Mouse (Mus musculus): ENCODE data around the gene Tlr6. TPM values are rescaled to one million over a fixed set of nuclear protein-coding genes. Genes with fewer than 3 reads are reported as not detected.

Tlr6 gene
- 0.96 and 1.1 TPM in 2 replicates for polyA plus RNA-seq (2012; rRNA removed)

DNA sequence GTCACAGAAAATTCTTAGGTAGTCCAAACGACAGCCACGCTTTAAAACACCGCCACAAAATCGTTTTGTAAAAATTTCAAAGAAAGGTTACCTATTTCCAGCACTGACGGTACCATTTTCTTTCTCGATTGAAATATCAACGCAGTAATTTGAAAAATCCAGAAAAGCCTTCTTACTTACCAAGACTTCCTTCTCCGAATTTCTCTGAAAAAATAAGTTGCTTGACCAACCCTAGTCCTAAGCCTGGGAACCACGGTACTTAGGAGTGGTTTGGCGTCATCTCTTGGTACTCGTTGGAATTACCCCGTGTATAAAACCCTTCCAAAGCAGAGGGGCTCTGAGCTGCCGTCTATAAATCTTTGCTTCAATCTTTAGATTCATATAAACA, at the start of gene Tlr6:
Gene Tlr6, minus strand, starts transcription at position 255 of the 388 bp plus-strand sequence.
- peak in 1 of 2 experiments; percentile 78 for DNase-seq (ENCODE audit: extremely low spot score in 1 of 2, low spot score in 1 of 2)

GRCm38 (mm10) chr5:65006011-65006491, 46.2 kb upstream of the Tlr6 start:
- DNase-seq (ENCODE audit: extremely low spot score in 1 of 2, low spot score in 1 of 2) = no peak

- DNase-seq (ENCODE audit: extremely low spot score in 1 of 2, low spot score in 1 of 2) = no peak
Measured at GRCm38 (mm10) chr5:65005251-65005650, 45.4 kb upstream of the Tlr6 start.

GRCm38 (mm10) chr5:65003946-65004535, 44.1 kb upstream of the Tlr6 start:
- DNase-seq (ENCODE audit: extremely low spot score in 1 of 2, low spot score in 1 of 2) = no peak

- peak in 1 of 2 experiments; percentile 71 for DNase-seq (ENCODE audit: extremely low spot score in 1 of 2, low spot score in 1 of 2)
Measured at GRCm38 (mm10) chr5:65002940-65003824, 43.3 kb upstream of the Tlr6 start.

GRCm38 (mm10) chr5:64995408-64995807, 35.5 kb upstream of the Tlr6 start:
- DNase-seq (ENCODE audit: extremely low spot score in 1 of 2, low spot score in 1 of 2) = no peak

GRCm38 (mm10) chr5:64992540-64992939, 32.6 kb upstream of the Tlr6 start:
- DNase-seq (ENCODE audit: extremely low spot score in 1 of 2, low spot score in 1 of 2) = peak in 1 of 2 experiments; percentile 31

- no peak for DNase-seq (ENCODE audit: extremely low spot score in 1 of 2, low spot score in 1 of 2)
Measured at GRCm38 (mm10) chr5:64989940-64990339, 30.0 kb upstream of the Tlr6 start.

GRCm38 (mm10) chr5:64985971-64986370, 26.1 kb upstream of the Tlr6 start:
- no peak for DNase-seq (ENCODE audit: extremely low spot score in 1 of 2, low spot score in 1 of 2)

- peak in 1 of 2 experiments; percentile 11 for DNase-seq (ENCODE audit: extremely low spot score in 1 of 2, low spot score in 1 of 2)
Measured at GRCm38 (mm10) chr5:64977128-64977527, 17.2 kb upstream of the Tlr6 start.

DNA sequence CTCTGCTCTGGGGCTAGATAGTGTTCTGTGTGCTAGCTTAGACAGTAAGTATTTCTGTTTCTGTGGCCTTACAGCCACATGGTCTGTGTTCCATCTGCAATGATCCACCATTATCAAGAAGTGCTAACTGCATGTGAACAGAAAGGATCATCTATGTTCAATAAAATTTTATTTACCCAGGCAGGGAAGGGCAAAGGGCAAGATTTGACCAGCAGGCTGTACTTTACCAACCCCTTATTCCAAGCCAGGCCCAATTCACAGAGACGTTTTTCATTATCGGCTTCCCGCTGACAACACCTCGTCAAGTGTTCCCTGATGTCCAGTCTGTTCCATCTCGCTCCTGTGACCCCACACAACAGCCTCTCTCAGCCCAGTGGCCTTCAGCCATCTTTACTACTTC, 15.2 kb upstream of the Tlr6 start:
- no peak for DNase-seq (ENCODE audit: extremely low spot score in 1 of 2, low spot score in 1 of 2)

- DNase-seq (ENCODE audit: extremely low spot score in 1 of 2, low spot score in 1 of 2) = peak in 1 of 2 experiments; percentile 19
Measured at GRCm38 (mm10) chr5:64969861-64970771, 10.2 kb upstream of the Tlr6 start, which contains the start of gene Fam114a1. Gene Fam114a1, plus strand, starts transcription at chr5:64970071.

- no peak for DNase-seq (ENCODE audit: extremely low spot score in 1 of 2, low spot score in 1 of 2)
Measured at GRCm38 (mm10) chr5:64968961-64969860, 9.3 kb upstream of the Tlr6 start.

DNA sequence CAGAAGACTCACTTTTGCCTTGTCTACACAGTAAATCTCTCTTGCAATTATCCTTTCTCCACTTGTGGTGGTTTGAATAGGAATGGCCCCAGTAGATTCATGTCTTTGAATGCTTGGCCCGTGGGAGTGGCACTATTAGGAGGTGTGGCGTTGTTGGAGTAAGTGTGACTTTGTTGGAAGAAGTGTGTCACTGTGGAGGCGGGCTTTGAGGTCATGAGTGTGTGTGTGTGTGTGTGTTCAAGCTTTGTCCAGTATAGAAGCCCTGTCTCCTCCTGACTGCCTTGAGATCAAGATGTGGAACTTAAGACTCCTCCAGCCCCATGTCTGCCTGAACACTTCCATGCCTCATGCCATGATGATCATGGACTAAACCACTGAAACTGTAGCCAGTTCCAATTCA, 3.8 kb upstream of the Tlr6 start:
- no peak for DNase-seq (ENCODE audit: extremely low spot score in 1 of 2, low spot score in 1 of 2)

GRCm38 (mm10) chr5:64963271-64963670, 3.4 kb upstream of the Tlr6 start:
- no peak for DNase-seq (ENCODE audit: extremely low spot score in 1 of 2, low spot score in 1 of 2)

DNA sequence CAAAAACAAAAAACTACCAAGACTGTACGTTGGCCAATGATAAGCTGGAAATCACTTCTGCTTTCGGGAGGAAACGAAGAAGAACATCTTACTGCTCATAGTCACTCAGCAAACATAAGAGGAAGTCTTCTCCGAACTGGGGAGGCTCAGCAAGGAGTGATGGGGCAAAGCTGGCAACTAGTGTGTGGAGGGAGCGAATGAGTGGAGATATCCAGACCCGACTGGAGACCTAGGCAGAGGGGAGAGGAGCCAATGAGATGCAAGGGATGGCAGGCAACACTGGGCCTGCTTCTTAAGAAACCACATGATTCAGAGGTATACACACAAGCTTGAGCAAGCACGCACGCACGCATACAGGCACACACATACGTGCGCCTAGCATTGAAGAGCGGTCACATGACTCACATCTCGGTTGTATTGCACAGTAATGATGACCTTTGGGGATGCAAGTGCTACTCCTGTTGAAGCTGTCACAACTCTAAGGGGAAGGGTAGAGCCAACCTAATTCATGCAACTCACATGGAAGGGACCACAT, 1.0 kb upstream of the Tlr6 start:
- DNase-seq (ENCODE audit: extremely low spot score in 1 of 2, low spot score in 1 of 2) = no peak

DNA sequence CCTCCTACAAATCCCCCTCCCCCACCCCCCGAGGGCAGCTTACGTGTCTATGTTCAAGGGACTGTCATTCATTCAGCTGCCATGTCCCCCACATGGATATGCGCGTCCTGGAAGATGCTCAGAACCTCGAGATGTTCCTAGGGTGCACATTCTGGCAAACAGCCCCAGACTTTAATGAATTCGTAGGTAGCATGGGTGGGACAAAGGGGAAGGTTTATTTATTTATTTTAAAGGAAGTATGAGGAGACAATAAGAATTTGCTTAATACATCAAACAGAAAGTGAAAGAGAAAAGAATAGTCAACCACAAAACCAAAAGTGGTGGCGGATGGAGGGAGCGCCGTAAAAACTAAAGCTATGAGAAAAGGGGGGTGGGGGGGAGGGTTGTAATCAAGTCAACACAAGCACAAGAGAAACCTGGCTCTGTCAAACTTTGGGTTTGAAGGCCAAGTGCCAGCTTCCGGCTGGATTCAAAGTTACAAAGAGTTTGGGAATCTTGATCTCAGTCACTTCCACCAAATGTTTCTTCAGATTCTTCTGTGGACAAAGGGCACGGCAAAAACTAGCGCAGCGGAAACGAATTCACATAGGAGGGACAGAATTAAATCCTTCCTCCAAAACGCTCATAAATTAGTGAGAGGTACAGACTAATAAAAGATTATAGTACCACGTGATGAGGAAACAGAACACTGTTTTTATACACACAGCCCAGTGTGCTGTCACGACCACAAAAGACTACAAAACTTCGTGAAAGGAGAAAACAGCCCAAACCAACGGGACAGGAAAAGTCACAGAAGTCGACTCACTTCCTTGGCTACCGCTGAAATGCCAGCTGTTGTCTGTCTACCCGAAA, 680 bp downstream of the Tlr6 start:
- no peak for DNase-seq (ENCODE audit: extremely low spot score in 1 of 2, low spot score in 1 of 2)

- no peak for DNase-seq (ENCODE audit: extremely low spot score in 1 of 2, low spot score in 1 of 2)
Measured at GRCm38 (mm10) chr5:64954931-64955330, 5.0 kb downstream of the Tlr6 start.

All from frontal cortex, adult 2 months (tissue).